20 mouse cellular contexts compared by ENCODE assay signal in genomic region chr4:140843670-140844280, GRCm38 (mm10). TPM values are rescaled to one million over a fixed set of nuclear protein-coding genes. Genes with fewer than 3 reads are reported as not detected.
DNase-seq lines count a peak whose midpoint lies in the region; ATAC-seq lines count a peak whose summit lies in the region.
"Had no signal": no experiment of that assay in that cellular context is flagged by ENCODE, and none has a peak within 500 bp of the region (broad histone marks: within the 10 kb centered on the region; RNA-seq: fewer than 3 reads in every experiment).

No protein-coding gene starts in this region.

- H3K9me3 ChIP-seq in embryonic facial prominence, embryonic 11.5 days (replicated peaks; ENCODE audit: control insufficient read depth, low read length) = no peaks in the 10 kb centered on the region
- H3K9me3 ChIP-seq in embryonic facial prominence, embryonic 10.5 days = no peaks in the 10 kb centered on the region
- no peaks in the 10 kb centered on the region for H3K9me3 ChIP-seq in hindbrain, embryonic 12.5 days (replicated peaks)
- H3K9me3 ChIP-seq in hindbrain, embryonic 14.5 days (ENCODE audit: control insufficient read depth, low read length) = no peaks in the 10 kb centered on the region
- H3K9me3 ChIP-seq in neural tube, embryonic 12.5 days = no peaks in the 10 kb centered on the region
- H3K9me3 ChIP-seq: embryonic facial prominence, embryonic 12.5 days; forebrain, embryonic 13.5 days; heart, embryonic 13.5 days had no signal

- no peak overlapping the region for H3K4me2 ChIP-seq in embryonic facial prominence, embryonic 11.5 days (ENCODE audit: low read depth, low read length)
- no peak overlapping the region for H3K4me2 ChIP-seq in hindbrain, embryonic 12.5 days (replicated peaks)
- no peak overlapping the region for H3K4me2 ChIP-seq in hindbrain, embryonic 14.5 days (replicated peaks)
- no peak overlapping the region for H3K4me2 ChIP-seq in neural tube, embryonic 12.5 days (replicated peaks)
- H3K4me2 ChIP-seq: embryonic facial prominence, embryonic 12.5 days; forebrain, embryonic 13.5 days; heart, embryonic 13.5 days had no signal

- no peak overlapping the region for H3K27ac ChIP-seq in embryonic facial prominence, embryonic 11.5 days (replicated peaks; ENCODE audit: low read depth, low read length)
- no peak overlapping the region; the same call in 1 of the 2 replicates for H3K27ac ChIP-seq in embryonic facial prominence, embryonic 10.5 days (replicated peaks)
- H3K27ac ChIP-seq in hindbrain, embryonic 12.5 days = no peak overlapping the region
- H3K27ac ChIP-seq in hindbrain, embryonic 14.5 days = no peak overlapping the region
- H3K27ac ChIP-seq in neural tube, embryonic 12.5 days = no peak overlapping the region
- H3K27ac ChIP-seq: embryonic facial prominence, embryonic 12.5 days; forebrain, embryonic 13.5 days; gastrocnemius, adult 2 months; heart, embryonic 13.5 days had no signal

- no peak for DNase-seq in embryonic facial prominence, embryonic 11.5 days (ENCODE audit: low spot score)
- no peak for DNase-seq in embryonic facial prominence, embryonic 10.5 days (ENCODE audit: low spot score)
- DNase-seq in hindbrain, embryonic 14.5 days (ENCODE audit: low spot score) = no peak
- no peak for DNase-seq in neural tube, embryonic 10.5 days (ENCODE audit: extremely low spot score, low spot score)
- DNase-seq in natural killer cell, adult 2 months (ENCODE audit: low spot score in 2 of 2) = no peak
- DNase-seq: adrenal gland, postnatal 10 days; cerebellum, adult 18-20 months; cerebellum, adult 9-11 months; gastrocnemius, adult 2 months; gastrocnemius, postnatal 36 days; heart, adult 11 months; heart, postnatal 36 days had no signal

- ATAC-seq in embryonic facial prominence, embryonic 11.5 days (replicated peaks; ENCODE audit: insufficient number of reproducible peaks, low FRiP score, low TSS enrichment, low read depth) = 0 out of 2 replicates have a peak, but pooled peaks have one; percentile 21
- ATAC-seq in hindbrain, embryonic 12.5 days (ENCODE audit: low FRiP score) = peak; percentile 66
- ATAC-seq in hindbrain, embryonic 14.5 days (ENCODE audit: low FRiP score) = no peak
- 0 out of 2 replicates have a peak, but pooled peaks have one; percentile 33 for ATAC-seq in neural tube, embryonic 12.5 days (ENCODE audit: low FRiP score, low read depth)
- ATAC-seq: forebrain, embryonic 13.5 days; hindbrain, embryonic 16.5 days had no signal

- H3K9ac ChIP-seq in embryonic facial prominence, embryonic 11.5 days (replicated peaks; ENCODE audit: low read length) = no peak overlapping the region
- no peak overlapping the region for H3K9ac ChIP-seq in hindbrain, embryonic 12.5 days
- no peak overlapping the region for H3K9ac ChIP-seq in hindbrain, embryonic 14.5 days
- no peak overlapping the region for H3K9ac ChIP-seq in neural tube, embryonic 12.5 days
- H3K9ac ChIP-seq: embryonic facial prominence, embryonic 12.5 days; forebrain, embryonic 13.5 days; heart, embryonic 13.5 days had no signal

- no peaks in the 10 kb centered on the region for H3K27me3 ChIP-seq in embryonic facial prominence, embryonic 11.5 days (ENCODE audit: control insufficient read depth, insufficient read depth, low read length)
- no peaks in the 10 kb centered on the region for H3K27me3 ChIP-seq in embryonic facial prominence, embryonic 10.5 days (replicated peaks; ENCODE audit: low read depth, poor library complexity, severe bottlenecking)
- H3K27me3 ChIP-seq in hindbrain, embryonic 12.5 days = no peaks in the 10 kb centered on the region
- H3K27me3 ChIP-seq in hindbrain, embryonic 14.5 days (ENCODE audit: control insufficient read depth, insufficient read depth, low read length) = no peaks in the 10 kb centered on the region
- no peaks in the 10 kb centered on the region for H3K27me3 ChIP-seq in neural tube, embryonic 12.5 days (replicated peaks)
- H3K27me3 ChIP-seq: embryonic facial prominence, embryonic 12.5 days; forebrain, embryonic 13.5 days had no signal

- H3K4me3 ChIP-seq in embryonic facial prominence, embryonic 11.5 days (ENCODE audit: low read depth, low read length) = no peak overlapping the region
- H3K4me3 ChIP-seq in embryonic facial prominence, embryonic 10.5 days = no peak overlapping the region
- no peak overlapping the region for H3K4me3 ChIP-seq in hindbrain, embryonic 12.5 days
- no peak overlapping the region for H3K4me3 ChIP-seq in hindbrain, embryonic 14.5 days (replicated peaks; ENCODE audit: low read length)
- no peak overlapping the region for H3K4me3 ChIP-seq in neural tube, embryonic 12.5 days
- H3K4me3 ChIP-seq: embryonic facial prominence, embryonic 12.5 days; forebrain, embryonic 13.5 days; gastrocnemius, adult 2 months; heart, embryonic 13.5 days had no signal

- no peaks in the 10 kb centered on the region for H3K36me3 ChIP-seq in embryonic facial prominence, embryonic 11.5 days (replicated peaks; ENCODE audit: control insufficient read depth, insufficient read depth, low read depth, low read length)
- H3K36me3 ChIP-seq in embryonic facial prominence, embryonic 10.5 days (replicated peaks) = no peaks in the 10 kb centered on the region
- no peaks in the 10 kb centered on the region for H3K36me3 ChIP-seq in hindbrain, embryonic 12.5 days
- no peaks in the 10 kb centered on the region for H3K36me3 ChIP-seq in hindbrain, embryonic 14.5 days (replicated peaks; ENCODE audit: control insufficient read depth, insufficient read depth)
- no peaks in the 10 kb centered on the region for H3K36me3 ChIP-seq in neural tube, embryonic 12.5 days
- H3K36me3 ChIP-seq: embryonic facial prominence, embryonic 12.5 days; heart, embryonic 13.5 days had no signal

- no peaks in the 10 kb centered on the region for H3K4me1 ChIP-seq in embryonic facial prominence, embryonic 11.5 days (ENCODE audit: control insufficient read depth, insufficient read depth, low read length)
- peaks cover 20% of the 10 kb centered on the region for H3K4me1 ChIP-seq in embryonic facial prominence, embryonic 10.5 days
- H3K4me1 ChIP-seq in hindbrain, embryonic 12.5 days = peaks cover 21% of the 10 kb centered on the region
- H3K4me1 ChIP-seq in hindbrain, embryonic 14.5 days (replicated peaks; ENCODE audit: control insufficient read depth, insufficient read depth, low read length) = no peaks in the 10 kb centered on the region
- H3K4me1 ChIP-seq in neural tube, embryonic 12.5 days = peaks cover 22% of the 10 kb centered on the region

- WGBS in embryonic facial prominence, embryonic 11.5 days = 71% methylated on average over 15 of the region's 15 CpGs
- 72% methylated on average over 15 of the region's 15 CpGs for WGBS in embryonic facial prominence, embryonic 10.5 days
- 49% methylated on average over 15 of the region's 15 CpGs for WGBS in hindbrain, embryonic 12.5 days
- WGBS in hindbrain, embryonic 14.5 days = 50% methylated on average over 15 of the region's 15 CpGs
- 64% methylated on average over 15 of the region's 15 CpGs for WGBS in neural tube, embryonic 12.5 days

RNA-seq across cellular contexts. Expression of gene Padi1, which starts 1.8 kb away (rescaled TPM):
- polyA plus RNA-seq in embryonic facial prominence, embryonic 11.5 days (2014; fragmentation: Nextera tagmentation; extraction: Ambion mirVana) = 0.07 and 0.13 TPM in 2 replicates
- 0.10 and 0.22 TPM in 2 replicates for polyA plus RNA-seq in embryonic facial prominence, embryonic 10.5 days (2016; fragmentation: Nextera tagmentation; extraction: Ambion mirVana)
- polyA plus RNA-seq in hindbrain, embryonic 12.5 days (2016; fragmentation: Nextera tagmentation; extraction: Ambion mirVana) = 0.07 and 0.19 TPM in 2 replicates
- polyA plus RNA-seq in hindbrain, embryonic 14.5 days (2014; fragmentation: Nextera tagmentation; extraction: Ambion mirVana) = not detected in 2 replicates
- 0.19 and 0.38 TPM in 2 replicates for polyA plus RNA-seq in neural tube, embryonic 12.5 days (2016; fragmentation: Nextera tagmentation; extraction: Ambion mirVana)
- polyA plus RNA-seq: forebrain, embryonic 13.5 days; heart, postnatal 0 days; hindbrain, embryonic 16.5 days had no signal

RNA-seq across cellular contexts. Expression of gene Padi3, which starts 33.3 kb away (rescaled TPM):
- not detected in 2 replicates for polyA plus RNA-seq in embryonic facial prominence, embryonic 11.5 days (2014; fragmentation: Nextera tagmentation; extraction: Ambion mirVana)
- 0.28 and 0.60 TPM in 2 replicates for polyA plus RNA-seq in embryonic facial prominence, embryonic 10.5 days (2016; fragmentation: Nextera tagmentation; extraction: Ambion mirVana)
- 0.06 TPM in 1 of 2 replicates, not detected in the other for polyA plus RNA-seq in hindbrain, embryonic 12.5 days (2016; fragmentation: Nextera tagmentation; extraction: Ambion mirVana)
- polyA plus RNA-seq in hindbrain, embryonic 14.5 days (2014; fragmentation: Nextera tagmentation; extraction: Ambion mirVana) = not detected in 2 replicates
- not detected in 2 replicates for polyA plus RNA-seq in neural tube, embryonic 12.5 days (2016; fragmentation: Nextera tagmentation; extraction: Ambion mirVana)
- polyA plus RNA-seq: forebrain, embryonic 13.5 days; intestine, embryonic 14.5 days had no signal
